Mouse (Mus musculus) limb, embryonic 14.5 days (tissue): Measurements from ENCODE around the gene Tubb1. TPM values are rescaled to one million over a fixed set of nuclear protein-coding genes. Genes with fewer than 3 reads are reported as not detected.

ENCODE experiments used
- ATAC-seq: fragments of 200-750 bp; cut with Nextera tagmentation; 2 replicates; pipeline ENCODE4 v1.8.0; 2017; ENCODE audit warnings: low read depth, moderate number of reproducible peaks, moderate TSS enrichment; ENCODE audit not compliant: low FRiP score
- DNase-seq: peaks from one replicate; pipeline ENCODE4 v3.0.0-alpha.2; 2015; ENCODE audit warnings: low spot score
- H3K27ac ChIP-seq: fragments of 300-500 bp; sonication (generic); replicated peaks from 2 replicates; pipeline ENCODE4 v1.5.1; 2014; ENCODE audit warnings: low read depth, mild to moderate bottlenecking, low read length, moderate library complexity, mixed read lengths
- H3K27me3 ChIP-seq: fragments of 300-500 bp; sonication (generic); 2 replicates; pipeline ENCODE4 v1.6.1; 2014; ENCODE audit warnings: low read length, mixed read lengths; ENCODE audit not compliant: control insufficient read depth, insufficient read depth
- H3K36me3 ChIP-seq: fragments of 300-500 bp; sonication (generic); 2 replicates; pipeline ENCODE4 v1.6.1; 2014; ENCODE audit warnings: mild to moderate bottlenecking, low read length, moderate library complexity, mixed read lengths; ENCODE audit not compliant: control insufficient read depth, insufficient read depth
- H3K4me1 ChIP-seq: fragments of 300-500 bp; sonication (generic); 2 replicates; pipeline ENCODE4 v1.6.1; 2014; ENCODE audit warnings: antibody characterized with exemption, low read length, mixed read lengths; ENCODE audit not compliant: control insufficient read depth, insufficient read depth
- H3K4me2 ChIP-seq: fragments of 300-500 bp; sonication (generic); replicated peaks from 2 replicates; pipeline ENCODE4 v1.6.1; 2014; ENCODE audit warnings: low read depth, mild to moderate bottlenecking, low read length, moderate library complexity; ENCODE audit not compliant: severe bottlenecking
- H3K4me3 ChIP-seq: fragments of 300-500 bp; sonication (generic); replicated peaks from 2 replicates; pipeline ENCODE4 v1.5.1; 2014; ENCODE audit warnings: low read length
- H3K9ac ChIP-seq: fragments of 300-500 bp; sonication (generic); 2 replicates; pipeline ENCODE4 v1.6.1; 2014; ENCODE audit warnings: mild to moderate bottlenecking, low read depth, low read length, moderate library complexity; ENCODE audit not compliant: severe bottlenecking
- H3K9me3 ChIP-seq: fragments of 300-500 bp; sonication (generic); 2 replicates; pipeline ENCODE4 v1.6.1; 2016; ENCODE audit warnings: low read length; ENCODE audit not compliant: control insufficient read depth
- POLR2A ChIP-seq: fragments of 200-500 bp; IDR thresholded peaks from 2 replicates; pipeline ENCODE4 v1.8.0; 2012; ENCODE audit warnings: inconsistent platforms, mild to moderate bottlenecking, moderate library complexity, borderline replicate concordance; ENCODE audit not compliant: insufficient read depth, insufficient read length; ENCODE audit errors: extremely low read depth
- WGBS: fragments of 180-500 bp; shearing (Covaris S2); extraction: QIAGEN DNeasy Blood & Tissue Kit; methylation state at CpG from one replicate; pipeline ENCODE4 v1.1.7; 2014; 5-methylcytosine and 5-hydroxymethylcytosine counted together
- polyA plus RNA-seq, 2 experiments: library from polyadenylated mRNA; depleted of rRNA in 1 of 2; stranded (reverse) in 1 of 2; unstranded in 1 of 2; fragments of >200 nt; fragmentation: Nextera tagmentation in 1 of 2; extraction: Ambion mirVana in 1 of 2; gene quantifications; 2 replicates each; pipeline versions ENCODE4 v1.2.1 to v1.2.3; 2012 to 2014

The Tubb1 gene
- polyA plus RNA-seq, 2 experiments: 1.3 to 1.8 TPM

- no peak for DNase-seq
- no peaks in the 10 kb centered on the region for H3K27me3 ChIP-seq
- H3K4me1 ChIP-seq: no peaks in the 10 kb centered on the region
- no peak for TF ChIP-seq POLR2A
- H3K9me3 ChIP-seq: no peaks in the 10 kb centered on the region
- no peaks in the 10 kb centered on the region for H3K36me3 ChIP-seq
- ATAC-seq: no peak
- 79% methylated on average over 7 of the region's 7 CpGs for WGBS
- no peak overlapping the region for H3K9ac ChIP-seq
- H3K4me3 ChIP-seq: no peak overlapping the region
- no peak overlapping the region for H3K27ac ChIP-seq
- H3K4me2 ChIP-seq: no peak overlapping the region
These were observed 3.2 kb downstream of the Tubb1 start for GRCm38 (mm10) chr2:174453681-174454080.

GRCm38 (mm10) chr2:174459365-174459764 is 8.9 kb downstream of the Tubb1 start:
- no peaks in the 10 kb centered on the region for H3K9me3 ChIP-seq
- H3K27me3 ChIP-seq: no peaks in the 10 kb centered on the region
- WGBS: 85% methylated on average over 2 of the region's 2 CpGs
- peaks cover 27% of the 10 kb centered on the region for H3K36me3 ChIP-seq
- no peak overlapping the region for H3K4me3 ChIP-seq
- no peak overlapping the region for H3K9ac ChIP-seq
- H3K4me1 ChIP-seq: peaks cover 5% of the 10 kb centered on the region; the same call in 1 of the 2 replicates
- DNase-seq (no peak), ATAC-seq (no peak)
- H3K4me2 ChIP-seq: no peak overlapping the region
- H3K27ac ChIP-seq: no peak overlapping the region
- TF ChIP-seq POLR2A: no peak

GRCm38 (mm10) chr2:174463370-174463769 is 12.9 kb downstream of the Tubb1 start:
- H3K4me3 ChIP-seq: peak overlapping the region; percentile 83
- DNase-seq (no peak), ATAC-seq (0 out of 2 replicates have a peak, but pooled peaks have one; percentile 7)
- no peak for TF ChIP-seq POLR2A
- H3K27me3 ChIP-seq: no peaks in the 10 kb centered on the region
- peak overlapping the region; percentile 9; the same call in 1 of the 2 replicates for H3K27ac ChIP-seq
- peak overlapping the region; percentile 82 for H3K9ac ChIP-seq
- peaks cover 53% of the 10 kb centered on the region for H3K36me3 ChIP-seq
- no peaks in the 10 kb centered on the region for H3K9me3 ChIP-seq
- peak overlapping the region; percentile 97 for H3K4me2 ChIP-seq
- WGBS: 40% methylated on average over 10 of the region's 10 CpGs
- peaks cover 5% of the 10 kb centered on the region; the same call in 1 of the 2 replicates for H3K4me1 ChIP-seq

GRCm38 (mm10) chr2:174463789-174464523 is 13.5 kb downstream of the Tubb1 start, which contains the start of gene Atp5e:
Atp5e (minus strand) TSS chr2:174464105.
- Histone ChIP-seq H3K4me1 (peaks cover 5% of the 10 kb centered on the region; the same call in 1 of the 2 replicates), H3K4me2 (peak within 1 kb of the TSS; percentile 97), H3K27ac (peak within 1 kb of the TSS; percentile 43; the same call in 1 of the 2 replicates), H3K27me3 (no peaks in the 10 kb centered on the region), H3K4me3 (peak within 1 kb of the TSS; percentile 83), H3K9ac (peak within 1 kb of the TSS; percentile 82), H3K9me3 (no peaks in the 10 kb centered on the region), H3K36me3 (peaks cover 57% of the 10 kb centered on the region)
- 2% methylated on average over 48 of the region's 48 CpGs for WGBS
- ATAC-seq: peak; percentile 99
- DNase-seq: peak; percentile 92
- TF ChIP-seq POLR2A: 0 out of 2 replicates have a peak, but pooled peaks have one; percentile 36

GRCm38 (mm10) chr2:174470333-174470732 is 19.8 kb downstream of the Tubb1 start:
- Histone ChIP-seq H3K9ac (no peak overlapping the region), H3K27me3 (no peaks in the 10 kb centered on the region), H3K4me2 (no peak overlapping the region), H3K36me3 (peaks cover 39% of the 10 kb centered on the region), H3K9me3 (no peaks in the 10 kb centered on the region), H3K4me3 (no peak overlapping the region), H3K27ac (no peak overlapping the region), H3K4me1 (peaks cover 8% of the 10 kb centered on the region)
- 92% methylated on average over 4 of the region's 4 CpGs for WGBS
- DNase-seq: no peak
- no peak for TF ChIP-seq POLR2A
- no peak for ATAC-seq
